Mouse (Mus musculus) ES-E14 (cell line): Measurements from ENCODE around the gene Smu1. TPM values are rescaled to one million over a fixed set of nuclear protein-coding genes. Genes with fewer than 3 reads are reported as not detected.

Experiments used
- DNase-seq: peaks from one replicate; pipeline ENCODE4 v3.0.0-alpha.2; 2013; ENCODE audit warnings: low read depth, low spot score
- H3K27ac ChIP-seq: 2 replicates; pipeline ENCODE4 v1.5.1; 2012; ENCODE audit warnings: low read depth, mild to moderate bottlenecking, low read length, moderate library complexity, mixed read lengths; ENCODE audit not compliant: poor library complexity, insufficient read depth, severe bottlenecking
- H3K36me3 ChIP-seq: 2 replicates; pipeline ENCODE4 v1.6.1; 2012; ENCODE audit warnings: mild to moderate bottlenecking, low read length, moderate library complexity, mixed read lengths; ENCODE audit not compliant: control insufficient read depth, poor library complexity, insufficient read depth, severe bottlenecking
- H3K4me1 ChIP-seq, 2 experiments: fragments of 150-350 bp in 1 of 2; sonication (generic) in 1 of 2; 2 replicates each; pipeline ENCODE4 v1.6.1; 2012; ENCODE audit warnings: low read length in 2 of 2, mild to moderate bottlenecking in 1 of 2, mixed read lengths in 1 of 2; ENCODE audit not compliant: control insufficient read depth in 2 of 2, insufficient read depth in 2 of 2, poor library complexity in 1 of 2
- H3K4me3 ChIP-seq, 2 experiments: fragments of 150-350 bp in 1 of 2; sonication (generic) in 1 of 2; 2 replicates each; pipeline ENCODE4 v1.5.1; 2012; ENCODE audit warnings: low read length in 2 of 2, low read depth in 1 of 2, mild to moderate bottlenecking in 1 of 2, mixed read lengths in 1 of 2; ENCODE audit not compliant: insufficient read depth in 1 of 2, poor library complexity in 1 of 2, severe bottlenecking in 1 of 2
- H3K9ac ChIP-seq: 2 replicates; pipeline ENCODE4 v1.6.1; 2012; ENCODE audit warnings: low read depth, mild to moderate bottlenecking, low read length, mixed read lengths; ENCODE audit not compliant: poor library complexity, insufficient read depth, severe bottlenecking
- H3K9me3 ChIP-seq: fragments of 150-350 bp; sonication (generic); 2 replicates; pipeline ENCODE4 v1.6.1; 2012; ENCODE audit warnings: low read depth, mild to moderate bottlenecking, low read length; ENCODE audit not compliant: control insufficient read depth, insufficient read depth
- CHD2 ChIP-seq: IDR thresholded peaks from 2 replicates; pipeline ENCODE4 v1.6.1; 2014; ENCODE audit warnings: mild to moderate bottlenecking, low read depth, low read length, inconsistent platforms
- HCFC1 ChIP-seq: IDR thresholded peaks from 2 replicates; pipeline ENCODE4 v1.6.1; 2012; ENCODE audit warnings: low read length, inconsistent platforms, borderline replicate concordance; ENCODE audit not compliant: insufficient read depth
- MAFK ChIP-seq: IDR thresholded peaks from 2 replicates; pipeline ENCODE4 v1.6.1; 2014; ENCODE audit warnings: mild to moderate bottlenecking, low read depth, low read length, inconsistent platforms; ENCODE audit not compliant: insufficient read depth
- ZC3H11A ChIP-seq: IDR thresholded peaks from 2 replicates; pipeline ENCODE4 v1.6.1; 2012; ENCODE audit warnings: low read depth, mild to moderate bottlenecking, inconsistent platforms, low read length, borderline replicate concordance
- ZNF384 ChIP-seq: IDR thresholded peaks from 2 replicates; pipeline ENCODE4 v1.6.1; 2012; ENCODE audit warnings: low read depth, low read length, inconsistent platforms
- in situ Hi-C, 2 experiments: fragments of 600-800 bp; cut with MboI; formaldehyde crosslinking; loops; one replicate each; pipeline ENCODE4 v1.15.1; 2025; ENCODE audit warnings: low sequenced_read_pairs in 2 of 2, inconsistent platforms in 1 of 2; ENCODE audit not compliant: unreplicated experiment in 2 of 2
- total RNA-seq: library from RNA; depleted of rRNA; stranded (reverse); fragments of 300-350 nt; gene quantifications from 2 replicates; pipeline ENCODE4 v1.2.3, GENCODE M21; 2012

Smu1 gene
- total RNA-seq, 1 experiment, result 125 TPM

- H3K27ac ChIP-seq, result no peak overlapping the region
- no peak overlapping the region; the same call in 1 of the 2 replicates for H3K9ac ChIP-seq
- no peak for DNase-seq
- in situ Hi-C loops, result loop anchor here in 1 of 2 experiments (25.0 kb wide), 1 partner anchor 487 kb away; no protein-coding TSS in a partner anchor
- peak overlapping the region in 1 of 2 experiments; percentile 28; a peak in 1 of 4 replicates for H3K4me3 ChIP-seq
- H3K4me1 ChIP-seq, result peaks cover 3 to 5% of the 10 kb centered on the region in 2 experiments; a peak in 2 of 4 replicates
- H3K36me3 ChIP-seq, result peaks cover 18% of the 10 kb centered on the region
- no peaks in the 10 kb centered on the region for H3K9me3 ChIP-seq
- TF ChIP-seq ZC3H11A (no peak), HCFC1 (no peak), ZNF384 (no peak), MAFK (no peak), CHD2 (no peak)
These were observed 32.6 kb downstream of the Smu1 start for GRCm38 (mm10) chr4:40725141-40725540.

GRCm38 (mm10) chr4:40722687-40723460, 34.8 kb downstream of the Smu1 start:
- no peak for TF ChIP-seq MAFK
- no peak for TF ChIP-seq ZC3H11A
- no peak for TF ChIP-seq CHD2
- TF ChIP-seq HCFC1, result no peak
- TF ChIP-seq ZNF384, result no peak
- DNase-seq, result peak; percentile 40
- Histone ChIP-seq H3K9ac (peak overlapping the region; percentile 93), H3K36me3 (peaks cover 13% of the 10 kb centered on the region), H3K4me1 (peaks cover 3 to 5% of the 10 kb centered on the region in 2 experiments; a peak in 2 of 4 replicates), H3K4me3 (peak overlapping the region; percentile 85 to 91), H3K9me3 (no peaks in the 10 kb centered on the region), H3K27ac (peak overlapping the region; percentile 81)
- in situ Hi-C loops, result no loop called here

GRCm38 (mm10) chr4:40722011-40722666, 35.6 kb downstream of the Smu1 start, which contains the start of gene Dnaja1:
Dnaja1 (plus strand) TSS chr4:40722150.
- H3K9me3 ChIP-seq, result no peaks in the 10 kb centered on the region
- peaks cover 10% of the 10 kb centered on the region for H3K36me3 ChIP-seq
- H3K9ac ChIP-seq, result peak within 1 kb of the TSS; percentile 93
- H3K4me3 ChIP-seq, result peak within 1 kb of the TSS; percentile 85 to 91
- H3K4me1 ChIP-seq, result peaks cover 3 to 4% of the 10 kb centered on the region in 2 experiments; a peak in 2 of 4 replicates
- in situ Hi-C loops, result no loop called here
- H3K27ac ChIP-seq, result peak within 1 kb of the TSS; percentile 90
- peak; percentile 85 for DNase-seq
- TF ChIP-seq MAFK (peak; percentile 64), CHD2 (no peak), HCFC1 (peak; percentile 36; the same call in 1 of the 2 replicates), ZC3H11A (no peak), ZNF384 (no peak)

GRCm38 (mm10) chr4:40720910-40721309, 36.8 kb downstream of the Smu1 start:
- Histone ChIP-seq H3K4me1 (peaks cover 3 to 7% of the 10 kb centered on the region in 2 experiments; a peak in 2 of 4 replicates), H3K4me3 (no peak overlapping the region), H3K27ac (no peak overlapping the region), H3K36me3 (peaks cover 10% of the 10 kb centered on the region), H3K9ac (no peak overlapping the region), H3K9me3 (no peaks in the 10 kb centered on the region)
- DNase-seq, result no peak
- in situ Hi-C loops, result no loop called here
- TF ChIP-seq MAFK, result no peak
- TF ChIP-seq CHD2, result no peak
- no peak for TF ChIP-seq ZC3H11A
- TF ChIP-seq HCFC1, result no peak
- TF ChIP-seq ZNF384, result no peak
